Mouse (Mus musculus) embryonic fibroblast, embryonic 13.5 days (primary cell): ENCODE data around the gene Ier5l.

Experiments
- CTCF ChIP-seq: IDR thresholded peaks from 2 replicates; pipeline ENCODE4 v1.5.1; 2011; ENCODE audit warnings: mild to moderate bottlenecking, control low read depth, low read length, moderate library complexity, borderline replicate concordance; ENCODE audit not compliant: insufficient read depth
- POLR2A ChIP-seq: IDR thresholded peaks from 2 replicates; pipeline ENCODE4 v1.6.1; 2011; ENCODE audit warnings: low read depth, mild to moderate bottlenecking, control low read depth, low read length, moderate library complexity

GRCm38 (mm10) chr2:30444006-30444405 is 30.0 kb downstream of the Ier5l start:
- TF ChIP-seq CTCF (no peak), POLR2A (no peak)
